Mouse (Mus musculus) heart, adult 2 months (tissue): ENCODE data around the gene Hist1h2bg.

Experiments
- EP300 ChIP-seq: fragments of 200-500 bp; IDR thresholded peaks from 2 replicates; pipeline ENCODE4 v1.6.1; 2011; ENCODE audit warnings: low read depth, low read length, control low read depth; ENCODE audit not compliant: insufficient read depth
- POLR2A ChIP-seq: fragments of 200-500 bp; IDR thresholded peaks from 2 replicates; pipeline ENCODE4 v1.6.1; 2011; ENCODE audit warnings: mild to moderate bottlenecking, low read depth, low read length, control low read depth; ENCODE audit not compliant: insufficient read depth

GRCm38 (mm10) chr13:23595622-23596372, 24.6 kb downstream of the Hist1h2bg start:
- no peak for TF ChIP-seq POLR2A
- TF ChIP-seq EP300, result no peak
